Mouse (Mus musculus) frontal cortex, adult (tissue): ENCODE measurements around the gene Myo1e.
"Not testable (repeated sequence)": the region's sequence is repeated elsewhere in the genome, so short reads cannot be mapped to it uniquely, and the experiment has no call there.

Experiments used
- ATAC-seq: cut with Nextera tagmentation; 2 replicates; pipeline ENCODE4 v1.9.2; 2017; ENCODE audit warnings: mild to moderate bottlenecking, moderate library complexity, mixed read lengths; ENCODE audit not compliant: low TSS enrichment

Myo1e gene

DNA sequence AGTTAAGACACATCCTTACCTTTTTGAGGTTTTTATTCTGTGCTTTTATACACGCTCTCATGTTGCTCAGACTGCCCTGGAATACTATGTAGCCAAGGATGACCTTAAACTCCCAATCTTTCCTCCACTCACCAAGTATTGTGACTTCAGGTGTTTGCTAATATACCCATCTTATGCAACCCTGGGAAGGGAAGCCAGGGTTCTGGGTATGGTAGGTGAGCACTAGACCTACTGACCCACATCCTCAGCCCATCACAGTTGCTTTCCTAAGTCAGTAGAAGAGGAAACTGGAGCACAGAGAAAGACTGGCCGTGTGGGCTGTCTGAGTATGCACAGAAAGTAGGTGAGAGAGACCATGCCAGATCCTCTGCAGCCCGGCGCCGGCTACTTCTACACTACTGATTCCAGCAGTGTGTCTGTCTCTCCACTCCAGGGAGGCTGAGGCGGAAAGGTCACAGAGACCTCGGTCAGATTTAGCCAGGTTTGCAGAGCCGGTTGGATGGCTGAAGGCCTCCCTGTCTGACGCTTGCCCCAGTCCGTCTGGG, 44.4 kb downstream of the Myo1e start:
- peak; percentile 85; the same call in 1 of the 2 replicates for ATAC-seq

- ATAC-seq: no peak
Observed at GRCm38 (mm10) chr9:70253016-70253415, 45.9 kb downstream of the Myo1e start.

DNA sequence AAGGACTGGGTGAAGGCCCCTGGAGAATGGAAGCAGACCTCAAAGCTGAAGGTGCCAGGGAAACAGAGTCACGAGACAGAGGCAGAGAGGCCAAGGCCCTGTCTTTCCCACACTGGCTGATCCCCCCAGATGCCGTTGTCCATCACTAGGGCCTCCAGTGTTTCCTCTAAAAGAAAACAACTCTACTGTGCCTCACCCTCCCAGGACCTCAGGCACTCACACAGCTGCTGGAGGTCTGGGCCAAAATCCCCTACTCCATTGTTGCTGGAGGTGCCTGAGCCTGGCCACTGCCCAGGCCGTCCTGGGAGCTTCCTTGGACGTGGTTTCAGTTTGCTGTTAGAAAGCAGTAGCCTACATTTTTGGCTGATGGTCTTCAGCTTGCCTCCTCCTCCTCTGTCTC, 47.9 kb downstream of the Myo1e start:
- no peak for ATAC-seq

GRCm38 (mm10) chr9:70256027-70256426, 48.9 kb downstream of the Myo1e start:
- ATAC-seq: not testable (repeated sequence)

GRCm38 (mm10) chr9:70257289-70258101, 50.3 kb downstream of the Myo1e start:
- no peak for ATAC-seq

DNA sequence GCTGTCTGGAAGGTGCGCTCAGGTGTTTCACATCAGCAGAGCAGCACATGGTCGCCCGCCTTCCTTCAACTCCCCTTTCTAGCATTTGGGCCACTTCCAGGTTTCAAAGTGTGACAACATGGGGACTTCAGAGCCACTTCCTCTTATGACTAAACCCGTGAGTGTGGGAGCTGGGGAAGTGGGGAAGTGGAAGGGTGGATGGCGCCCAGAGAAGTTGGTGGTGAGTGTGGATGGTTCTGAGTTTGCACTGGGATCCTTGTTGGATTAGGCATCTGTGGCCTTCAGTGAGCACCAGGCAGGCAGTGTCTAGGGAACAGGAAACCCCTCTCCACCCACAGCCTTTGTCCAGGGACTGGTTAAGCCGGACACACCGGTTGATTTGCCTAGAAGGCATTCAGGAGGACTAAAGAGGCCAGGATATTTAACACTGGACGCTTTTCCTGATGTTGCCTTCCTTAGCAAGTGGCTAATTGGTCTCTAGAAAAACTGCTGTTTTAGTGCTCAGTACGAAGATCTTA, 53.2 kb downstream of the Myo1e start:
- ATAC-seq: no peak

GRCm38 (mm10) chr9:70261646-70262045, 54.5 kb downstream of the Myo1e start:
- ATAC-seq: peak; percentile 53; the same call in 1 of the 2 replicates

GRCm38 (mm10) chr9:70263134-70263533, 56.0 kb downstream of the Myo1e start:
- no peak for ATAC-seq

DNA sequence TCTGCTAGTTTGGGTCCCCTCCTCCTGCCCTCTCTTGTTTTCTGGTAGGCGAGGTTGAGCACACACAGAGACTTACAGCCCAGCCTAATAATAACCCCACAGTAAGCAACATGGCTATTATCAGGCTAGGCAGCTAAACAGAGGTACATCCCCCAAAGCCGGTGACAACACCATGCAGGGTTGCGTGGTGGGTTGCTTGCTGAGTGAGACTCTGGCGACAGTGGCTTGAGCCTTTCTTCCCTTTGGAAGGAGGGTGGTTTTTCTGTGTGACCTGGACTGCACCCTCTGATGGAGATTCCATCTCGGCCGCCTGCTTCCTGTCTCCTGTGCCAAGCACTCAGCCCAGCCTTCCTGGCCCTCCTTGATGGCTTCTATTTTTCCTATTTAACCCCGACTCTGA, 56.6 kb downstream of the Myo1e start:
- ATAC-seq: no peak

- ATAC-seq: no peak
Observed at GRCm38 (mm10) chr9:70265513-70265912, 58.4 kb downstream of the Myo1e start.

- ATAC-seq: no peak
Observed at GRCm38 (mm10) chr9:70266186-70266585, 59.0 kb downstream of the Myo1e start.

- no peak for ATAC-seq
Observed at GRCm38 (mm10) chr9:70267108-70267507, 60.0 kb downstream of the Myo1e start.

DNA sequence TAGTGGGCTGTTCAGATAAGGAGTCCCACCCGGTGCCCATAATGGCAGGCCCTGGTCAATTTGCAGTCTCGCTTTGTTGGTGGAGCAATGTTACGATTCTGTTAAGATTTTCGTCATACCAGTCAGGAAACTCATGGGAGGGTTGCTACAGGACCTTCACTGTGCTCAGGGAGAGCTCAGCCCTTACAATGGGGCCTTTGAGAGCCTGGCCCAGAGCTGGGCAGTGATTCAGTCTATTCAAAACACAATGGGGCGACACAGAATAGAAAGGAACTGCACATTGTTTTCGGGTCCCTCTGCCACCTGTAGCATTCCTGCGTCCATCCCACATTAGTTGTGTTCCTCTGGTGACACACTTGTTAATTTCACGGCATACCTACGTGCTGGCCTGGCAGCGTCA, 62.2 kb downstream of the Myo1e start:
- peak; percentile 62 for ATAC-seq

DNA sequence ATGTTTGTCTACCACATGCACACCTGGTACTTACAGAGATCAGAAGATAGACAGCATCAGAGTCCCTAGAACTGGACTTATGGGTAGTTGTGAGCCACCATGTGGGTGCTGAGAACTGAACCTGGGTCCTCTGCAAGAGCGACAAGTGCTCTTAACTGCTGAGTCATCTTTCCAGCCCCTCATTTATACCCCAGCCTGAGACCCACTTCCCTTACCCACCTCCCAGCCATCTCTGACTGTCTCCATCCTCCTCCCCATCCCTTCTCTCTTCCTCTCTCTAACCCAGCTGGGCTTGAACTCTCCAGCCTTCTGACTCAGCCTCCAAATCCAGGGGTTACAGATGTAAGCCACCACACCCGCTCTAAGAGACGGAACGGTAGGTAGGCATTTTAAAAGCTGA, 63.3 kb downstream of the Myo1e start:
- ATAC-seq: no peak

GRCm38 (mm10) chr9:70271137-70271536, 64.0 kb downstream of the Myo1e start:
- no peak for ATAC-seq

DNA sequence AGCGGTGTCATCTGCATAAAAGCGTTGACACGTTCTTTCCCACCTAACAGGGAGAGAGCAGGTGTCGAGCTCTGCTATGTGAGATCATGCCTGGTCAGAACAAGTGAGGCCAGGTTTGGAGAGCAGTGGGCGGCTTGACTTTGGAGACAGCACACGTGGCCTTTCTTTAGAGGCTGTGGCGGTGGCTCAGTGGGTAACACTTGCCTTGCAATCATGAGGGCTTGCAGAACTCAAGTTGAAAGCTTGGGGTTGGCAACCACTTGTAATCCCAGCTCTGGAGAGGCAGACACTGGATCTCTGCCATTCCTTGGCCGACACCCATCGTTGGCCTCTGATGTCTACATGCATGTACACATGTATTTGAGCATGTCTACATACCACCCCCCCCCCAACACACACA, 64.5 kb downstream of the Myo1e start:
- ATAC-seq: no peak

GRCm38 (mm10) chr9:70274071-70274470, 66.9 kb downstream of the Myo1e start:
- no peak for ATAC-seq

- no peak for ATAC-seq
Observed at GRCm38 (mm10) chr9:70274476-70274875, 67.3 kb downstream of the Myo1e start.

GRCm38 (mm10) chr9:70274887-70275555, 67.9 kb downstream of the Myo1e start:
- no peak for ATAC-seq

DNA sequence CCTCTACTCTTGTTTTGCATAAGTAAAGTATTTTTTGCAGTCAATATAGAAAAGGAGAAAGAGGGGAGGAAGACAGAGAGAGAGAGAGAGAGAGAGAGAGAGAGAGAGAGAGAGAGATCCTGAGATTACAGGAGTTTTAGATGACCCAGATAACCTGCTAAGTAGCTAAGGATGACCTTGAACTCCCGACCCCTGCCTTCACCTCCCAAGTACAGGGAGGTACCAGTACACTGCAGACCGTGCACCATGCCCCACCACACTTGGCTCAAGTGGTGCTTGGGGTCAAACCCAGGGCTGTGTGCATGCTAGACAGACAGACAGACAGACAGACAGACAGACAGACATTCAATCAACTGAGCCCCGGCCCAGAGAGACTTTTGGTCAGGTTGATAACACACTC, 69.9 kb downstream of the Myo1e start:
- ATAC-seq: no peak

DNA sequence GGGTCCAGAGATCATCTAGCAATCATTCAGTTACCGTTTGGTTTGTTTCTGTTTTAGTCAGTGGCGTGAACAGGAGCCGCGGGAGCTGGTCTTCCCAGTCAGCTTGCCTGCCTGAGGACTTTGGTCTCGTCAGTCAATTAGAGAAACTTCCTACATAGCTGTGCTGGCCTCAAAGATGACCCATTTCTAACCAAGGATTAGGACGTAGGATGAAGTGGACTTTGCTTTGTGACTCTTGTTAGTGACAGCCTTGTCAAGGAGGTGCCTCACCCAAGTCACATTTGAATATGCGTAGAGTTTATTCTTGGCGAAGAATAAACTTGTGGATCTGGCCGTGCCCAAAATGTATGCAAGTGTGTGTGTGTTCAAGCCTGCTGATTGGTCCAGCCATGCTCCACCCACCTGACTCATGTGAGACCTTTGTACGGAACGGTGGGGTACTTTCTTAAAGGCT, 70.4 kb downstream of the Myo1e start:
- no peak for ATAC-seq

DNA sequence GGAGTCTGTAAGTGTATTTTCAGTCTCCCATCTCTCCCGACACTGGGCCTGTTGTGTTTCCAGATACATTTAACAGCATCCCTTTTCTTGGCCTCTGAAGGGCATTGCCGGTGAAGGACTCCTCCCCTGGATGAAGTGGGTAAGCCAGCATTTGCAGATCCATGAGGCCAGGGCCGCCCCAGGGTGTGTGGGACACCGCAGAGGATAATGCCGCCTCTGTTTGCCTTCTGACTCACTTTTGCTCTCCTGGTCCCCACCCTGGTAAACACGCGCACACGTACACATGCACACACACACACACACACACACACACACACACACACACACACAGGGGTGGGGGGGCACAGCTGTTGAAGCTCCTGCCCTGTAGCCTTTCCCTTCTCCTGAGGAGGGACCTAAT, 74.3 kb downstream of the Myo1e start:
- ATAC-seq: no peak

DNA sequence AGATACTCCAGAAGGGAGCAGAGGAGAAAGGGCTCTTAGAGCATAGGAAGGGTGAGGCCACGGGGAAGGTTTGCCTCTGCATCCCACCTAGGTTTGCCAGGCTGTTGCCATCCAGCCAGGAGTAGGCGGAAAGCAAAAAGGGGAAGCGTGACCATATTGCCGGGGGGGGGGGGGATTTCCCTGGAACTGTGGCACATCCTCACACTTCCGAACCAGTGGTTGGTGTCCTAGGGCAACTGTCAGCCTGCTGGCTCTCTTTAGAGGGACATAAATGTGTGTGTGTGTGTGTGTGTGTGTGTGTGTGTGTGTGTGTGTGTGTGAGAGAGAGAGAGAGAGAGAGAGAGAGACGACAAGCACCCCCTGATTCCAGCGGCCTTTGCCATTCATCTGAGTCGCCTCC, 75.0 kb downstream of the Myo1e start:
- no peak for ATAC-seq
